Mouse (Mus musculus) cortical plate, adult 2 months (tissue): ENCODE data around the gene Arid3a.

ENCODE experiments used
- CTCF ChIP-seq: fragments of 200-500 bp; IDR thresholded peaks from 2 replicates; pipeline ENCODE4 v1.5.1; 2011; ENCODE audit warnings: mild to moderate bottlenecking, control low read depth, low read length; ENCODE audit not compliant: insufficient read depth; ENCODE audit errors: extremely low read depth
- POLR2A ChIP-seq: fragments of 200-500 bp; IDR thresholded peaks from 2 replicates; pipeline ENCODE4 v1.6.1; 2011; ENCODE audit warnings: mild to moderate bottlenecking, low read length, control low read depth; ENCODE audit not compliant: insufficient read depth; ENCODE audit errors: extremely low read depth

DNA sequence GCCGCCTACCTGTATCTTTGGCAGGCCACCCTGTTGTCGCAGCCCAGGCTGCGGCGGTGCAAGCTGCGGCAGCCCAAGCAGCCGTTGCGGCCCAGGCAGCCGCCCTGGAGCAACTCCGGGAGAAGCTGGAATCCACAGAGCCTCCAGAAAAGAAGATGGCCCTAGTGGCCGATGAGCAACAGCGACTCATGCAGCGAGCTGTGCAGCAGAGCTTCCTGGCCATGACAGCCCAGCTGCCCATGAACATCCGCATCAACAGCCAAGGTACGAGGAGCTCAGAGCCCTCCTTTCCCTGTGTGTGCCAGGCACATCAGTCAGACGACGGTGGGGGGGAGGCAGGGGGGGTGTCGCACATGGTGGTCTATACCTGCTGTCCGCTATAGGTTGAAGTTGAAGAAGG, 23.8 kb downstream of the Arid3a start:
- TF ChIP-seq POLR2A (no peak), CTCF (no peak)
